Mouse (Mus musculus): Measurements from ENCODE around the gene Cables2.

DNA sequence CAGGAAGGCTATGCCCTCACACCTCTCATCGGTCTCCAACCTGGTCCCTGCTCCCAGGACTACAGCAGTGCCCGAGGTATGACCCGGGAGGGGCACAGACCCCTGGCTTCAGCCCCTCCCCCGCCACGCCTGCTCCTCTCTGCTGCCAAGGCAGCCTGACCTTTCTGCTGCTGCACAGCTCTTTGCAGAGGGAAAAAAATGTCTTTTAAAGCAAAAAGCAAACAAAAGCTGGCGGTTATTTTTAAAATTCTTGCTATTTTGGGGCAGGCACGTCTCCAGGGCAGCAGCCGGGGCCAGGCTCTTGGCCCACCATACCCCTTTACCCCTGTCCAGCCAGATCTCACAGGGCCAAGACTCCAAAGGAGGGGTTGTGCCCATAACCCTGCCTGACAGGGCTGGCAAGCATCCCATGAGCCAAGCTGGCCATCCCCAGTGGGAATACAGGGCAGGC is 58.3 kb downstream of the Cables2 start:
- TF ChIP-seq POLR2A (IDR thresholded peaks at IDR 0.05; ENCODE audit: insufficient read depth, low read depth, low read length) (no peak), EP300 (IDR thresholded peaks at IDR 0.05; ENCODE audit: insufficient read depth, low read depth, low read length) (no peak)
